Mouse (Mus musculus): ENCODE data around the gene B230104I21Rik.
A peak's percentile ranks its signal among the peaks of the same experiment; 100 is the strongest.

Gene B230104I21Rik

DNA sequence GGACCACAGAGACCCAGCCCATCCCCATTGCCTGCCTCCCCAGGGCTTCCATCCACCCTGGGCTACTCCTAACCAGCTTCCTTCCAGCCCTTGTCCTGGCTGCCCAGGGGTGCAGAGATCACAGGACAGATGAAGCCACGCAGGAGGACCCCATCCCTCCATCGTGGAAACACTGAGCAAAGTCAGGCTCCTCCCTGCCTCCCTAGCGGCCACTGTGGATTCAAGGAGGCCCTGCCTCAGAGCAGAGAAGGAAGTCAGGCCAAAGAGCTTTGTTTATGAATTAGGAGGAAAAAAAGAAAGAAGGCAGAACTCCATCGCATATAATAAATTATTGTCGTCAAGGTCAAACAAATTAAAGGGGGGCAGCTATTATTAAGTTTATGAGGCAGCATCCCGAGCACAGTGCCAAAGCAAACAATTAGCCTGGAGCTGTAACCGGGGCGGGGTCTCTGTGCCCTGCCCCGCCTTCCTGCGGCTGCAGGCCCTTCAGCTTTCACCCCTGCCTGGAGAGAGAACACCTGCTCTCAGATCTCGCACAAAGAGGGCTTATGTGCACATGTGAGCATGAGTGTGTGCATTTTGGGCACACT is 12.4 kb downstream of the B230104I21Rik start:
- no peak for DNase-seq (ENCODE audit: low read depth)

DNA sequence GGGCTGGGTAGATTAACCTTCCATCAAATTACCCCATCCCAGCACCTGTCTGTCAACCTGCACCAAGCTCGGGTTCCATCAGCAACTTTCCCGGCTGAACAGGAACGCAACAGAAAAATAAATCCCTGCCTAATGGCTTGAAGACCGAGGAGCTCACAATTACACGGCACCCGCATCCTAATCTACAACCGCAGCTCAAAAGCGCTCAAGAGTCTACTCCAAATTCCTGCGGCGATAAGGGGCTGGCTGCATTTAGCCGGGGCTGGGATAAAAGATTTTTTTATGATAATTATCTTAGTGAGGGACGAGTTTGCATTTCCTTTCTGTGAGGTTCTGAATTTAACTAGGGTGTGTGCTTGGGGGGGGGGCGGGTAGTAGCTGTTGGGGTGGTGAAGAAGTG is 16.3 kb downstream of the B230104I21Rik start:
- no peak for DNase-seq (ENCODE audit: low read depth)

DNA sequence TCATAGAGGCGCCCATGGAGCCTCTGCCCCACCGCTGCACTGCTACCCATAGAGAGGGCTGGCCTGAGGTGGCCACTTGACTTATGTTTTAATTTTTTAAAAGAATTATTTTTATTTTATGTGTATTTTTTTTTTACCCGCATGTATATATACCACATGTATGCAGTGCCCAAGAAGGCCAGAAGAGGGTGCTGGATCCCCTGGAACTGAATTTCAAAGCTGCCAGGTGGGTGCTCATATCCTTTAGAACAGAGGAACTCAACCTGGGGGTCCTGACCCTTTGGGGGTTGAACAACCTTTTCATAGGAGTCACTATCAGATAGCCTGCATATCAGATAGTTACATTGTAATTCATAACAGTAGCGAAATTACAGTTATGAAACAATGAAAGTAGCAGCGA is 19.5 kb downstream of the B230104I21Rik start:
- peak; percentile 17 for DNase-seq (ENCODE audit: low read depth)

DNA sequence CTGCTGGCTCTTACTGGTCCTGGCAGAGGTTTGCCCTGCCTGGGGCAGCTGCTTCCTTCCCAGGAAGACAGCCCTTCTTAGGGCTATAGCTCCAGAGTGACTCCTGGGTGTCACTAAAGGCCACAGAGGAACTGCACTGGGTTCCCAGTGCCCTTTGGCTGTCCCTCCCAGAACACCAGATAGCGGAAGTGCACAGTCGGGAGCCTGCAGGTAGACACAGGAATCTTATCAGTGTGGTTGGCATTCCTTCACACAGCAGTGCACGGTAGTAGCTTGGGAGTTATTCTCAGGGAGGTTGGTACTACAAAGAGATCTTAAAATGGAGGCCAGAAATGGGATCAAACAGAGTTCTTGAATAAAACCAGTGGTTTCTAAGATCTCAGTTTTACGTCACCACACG is 22.4 kb downstream of the B230104I21Rik start:
- no peak for DNase-seq (ENCODE audit: low read depth)

- no peak for DNase-seq (ENCODE audit: low read depth)
Observed at GRCm38 (mm10) chr4:154358816-154359215, 22.9 kb downstream of the B230104I21Rik start.

- no peak for DNase-seq (ENCODE audit: low read depth)
Observed at GRCm38 (mm10) chr4:154359762-154360300, 23.9 kb downstream of the B230104I21Rik start.

- no peak for DNase-seq (ENCODE audit: low read depth)
Observed at GRCm38 (mm10) chr4:154360441-154360840, 24.5 kb downstream of the B230104I21Rik start.

- DNase-seq (ENCODE audit: low read depth) = no peak
Observed at GRCm38 (mm10) chr4:154360850-154361249, 24.9 kb downstream of the B230104I21Rik start.

GRCm38 (mm10) chr4:154364752-154365151 is 28.8 kb downstream of the B230104I21Rik start:
- no peak for DNase-seq (ENCODE audit: low read depth)

DNA sequence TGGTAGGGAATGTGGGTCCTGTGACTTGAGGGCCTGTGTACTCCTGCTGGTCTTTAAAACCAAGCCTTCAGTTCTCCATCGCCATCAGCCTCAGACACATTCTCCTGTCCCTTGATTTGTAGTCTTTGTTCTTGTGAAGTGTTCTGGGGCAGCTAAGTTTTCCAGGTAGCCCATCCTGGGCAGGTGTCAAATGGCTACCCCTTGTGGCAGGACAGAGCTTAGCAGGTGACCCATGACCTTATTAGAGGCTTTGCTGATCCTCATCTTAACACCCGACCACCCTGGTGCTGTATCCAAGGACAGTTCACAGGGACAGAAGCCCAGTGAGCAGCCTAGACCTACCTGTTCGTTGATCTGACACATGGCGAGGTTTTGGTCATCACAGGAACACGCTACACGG is 30.9 kb downstream of the B230104I21Rik start:
- no peak for DNase-seq (ENCODE audit: low read depth)

- DNase-seq (ENCODE audit: low read depth) = no peak
Observed at GRCm38 (mm10) chr4:154369089-154369488, 33.2 kb downstream of the B230104I21Rik start.

GRCm38 (mm10) chr4:154370841-154371240 is 34.9 kb downstream of the B230104I21Rik start:
- DNase-seq (ENCODE audit: low read depth) = no peak

DNA sequence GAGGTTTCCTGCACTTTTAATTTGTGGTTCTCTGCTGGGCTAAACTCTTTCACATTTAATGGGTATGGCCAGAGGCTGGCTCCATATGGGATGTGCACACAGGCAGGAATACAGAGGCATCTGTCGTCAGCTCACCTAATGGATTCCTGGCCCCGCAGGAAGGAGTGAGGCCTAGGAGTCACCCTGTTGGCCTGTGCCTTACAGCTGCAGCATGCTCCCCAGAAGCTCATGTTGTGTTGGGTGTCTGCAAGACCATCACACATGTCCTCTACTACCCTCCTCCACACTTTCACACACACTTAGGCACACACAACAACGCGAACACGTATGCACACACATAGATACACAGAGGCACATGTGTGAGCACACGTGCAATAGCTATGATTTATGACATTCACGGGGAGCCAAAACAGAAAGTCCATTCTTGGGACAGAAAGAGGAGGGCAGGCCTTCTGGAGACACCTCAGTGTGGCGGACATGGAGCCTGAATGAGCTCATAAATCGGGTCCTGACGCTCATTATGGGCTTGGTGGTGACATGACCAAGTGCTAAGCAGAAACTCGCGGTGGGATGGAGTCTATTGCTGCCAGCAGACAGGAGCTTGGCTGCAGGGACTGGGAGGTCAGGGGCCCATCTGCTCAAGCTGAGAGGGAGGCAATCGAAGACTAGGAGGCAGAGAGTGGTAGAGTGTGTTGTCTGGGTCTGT is 35.8 kb downstream of the B230104I21Rik start:
- DNase-seq (ENCODE audit: low read depth) = no peak

DNA sequence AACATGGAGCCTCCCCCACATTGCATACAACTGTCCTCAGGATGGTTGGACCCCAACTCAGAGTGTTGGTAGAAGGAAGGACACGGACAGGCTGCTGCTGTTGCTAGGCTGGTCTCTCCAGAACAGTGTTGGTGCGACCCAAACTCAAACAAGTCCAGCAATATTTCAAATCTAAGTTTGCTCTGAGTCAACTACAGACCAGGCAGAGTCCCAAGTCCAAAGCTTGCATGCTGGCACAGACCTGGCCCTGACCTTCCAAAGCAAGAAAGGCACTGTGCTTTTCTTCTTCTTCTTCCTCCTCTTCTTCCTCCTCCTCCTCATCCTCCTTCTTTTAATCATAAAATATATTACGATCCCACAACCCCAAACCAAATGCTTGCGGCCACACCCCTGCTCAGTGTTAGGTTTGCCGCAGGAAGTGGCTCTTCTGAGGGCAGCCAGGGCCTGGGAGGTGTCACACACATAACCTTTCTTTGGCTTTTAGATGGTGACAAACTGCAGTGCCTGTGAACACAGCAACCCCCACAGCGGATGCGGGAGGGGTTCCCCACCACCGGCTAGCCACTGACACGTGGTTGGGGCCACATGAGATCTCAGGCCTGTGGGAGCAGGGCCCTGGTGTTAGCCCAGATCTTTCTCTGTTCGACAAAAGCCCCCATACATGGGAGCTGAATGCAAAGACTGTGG is 40.2 kb downstream of the B230104I21Rik start:
- no peak for DNase-seq (ENCODE audit: low read depth)

DNA sequence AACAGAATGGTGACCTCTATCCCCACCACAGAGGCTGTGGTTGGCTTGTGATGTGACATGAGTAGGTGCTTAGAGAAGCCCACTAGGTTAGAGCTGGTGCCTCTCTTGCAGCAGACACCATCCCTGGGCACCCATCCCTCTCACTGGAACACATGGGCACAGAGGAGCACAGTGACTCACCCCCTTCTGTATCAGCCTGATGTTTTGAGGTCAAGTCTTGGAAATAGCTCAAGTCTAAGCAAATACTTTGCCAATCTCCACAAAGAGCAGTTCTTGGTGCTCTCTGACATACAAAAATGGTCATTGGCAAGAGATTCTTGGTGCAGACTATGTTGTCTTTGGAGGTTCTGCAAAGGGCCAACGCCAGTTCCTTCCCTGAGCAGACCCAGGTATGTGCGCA is 42.9 kb downstream of the B230104I21Rik start:
- peak; percentile 48 for DNase-seq (ENCODE audit: low read depth)

- no peak for DNase-seq (ENCODE audit: low read depth)
Observed at GRCm38 (mm10) chr4:154385208-154385607, 49.3 kb downstream of the B230104I21Rik start.

- no peak for DNase-seq (ENCODE audit: low read depth)
Observed at GRCm38 (mm10) chr4:154385918-154386317, 50.0 kb downstream of the B230104I21Rik start.

GRCm38 (mm10) chr4:154386810-154387209 is 50.9 kb downstream of the B230104I21Rik start:
- DNase-seq (ENCODE audit: low read depth) = peak; percentile 9

- no peak for DNase-seq (ENCODE audit: low read depth)
Observed at GRCm38 (mm10) chr4:154389641-154390040, 53.7 kb downstream of the B230104I21Rik start.

DNA sequence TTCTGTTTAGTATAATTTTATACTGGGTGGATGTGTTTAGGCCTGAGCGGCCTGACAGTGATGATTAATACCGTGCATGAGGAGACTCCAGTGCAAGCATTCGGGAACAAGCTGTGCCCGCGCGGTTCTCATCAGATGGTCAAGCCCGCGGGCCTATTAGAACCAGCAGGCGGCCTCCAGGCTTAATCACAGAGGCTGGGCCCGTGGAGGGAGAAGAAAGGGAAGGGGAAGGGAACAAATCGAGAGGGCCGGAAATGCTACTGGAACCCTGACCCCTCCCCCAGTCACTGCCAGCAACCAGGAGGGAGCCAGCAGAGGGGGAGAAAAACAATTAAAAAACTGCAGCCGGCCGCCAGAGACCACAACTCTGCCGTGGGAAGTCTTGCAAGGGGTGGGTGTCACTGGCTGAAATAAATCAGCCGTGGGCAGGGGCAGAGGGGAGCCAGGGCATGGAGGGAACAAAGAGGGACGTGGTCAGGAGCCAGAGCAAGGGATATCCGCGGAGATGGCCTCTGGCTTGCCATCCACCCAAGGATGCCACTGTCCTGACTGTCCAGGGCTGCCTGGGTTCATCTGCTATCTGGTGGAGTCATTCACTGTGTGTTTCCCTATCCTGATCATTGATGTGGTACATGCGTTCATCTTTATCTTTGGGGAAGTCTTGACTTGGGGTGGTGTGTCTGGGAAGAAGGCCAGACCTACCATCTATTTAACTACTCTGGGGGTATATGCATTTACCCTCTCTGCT is 54.6 kb downstream of the B230104I21Rik start:
- no peak for DNase-seq (ENCODE audit: low read depth)

GRCm38 (mm10) chr4:154392641-154393040 is 56.7 kb downstream of the B230104I21Rik start:
- no peak for DNase-seq (ENCODE audit: low read depth)

All from NIH3T3 (cell line).